Mouse (Mus musculus) limb, embryonic 13.5 days (tissue): ENCODE results near the gene Tmem238l. TPM values are rescaled to one million over a fixed set of nuclear protein-coding genes. Genes with fewer than 3 reads are reported as not detected.

Experiments used
- ATAC-seq: fragments of 200-750 bp; cut with Nextera tagmentation; 2 replicates; pipeline ENCODE4 v1.8.0; 2017; ENCODE audit warnings: low read depth, moderate number of reproducible peaks, moderate TSS enrichment; ENCODE audit not compliant: low FRiP score
- H3K27ac ChIP-seq: fragments of 300-500 bp; sonication (generic); 2 replicates; pipeline ENCODE4 v1.5.1; 2015; ENCODE audit warnings: inconsistent platforms, mild to moderate bottlenecking, moderate library complexity
- H3K27me3 ChIP-seq: fragments of 300-500 bp; sonication (generic); 2 replicates; pipeline ENCODE4 v1.6.1; 2015; ENCODE audit warnings: mild to moderate bottlenecking, inconsistent platforms
- H3K36me3 ChIP-seq: fragments of 300-500 bp; sonication (generic); 2 replicates; pipeline ENCODE4 v1.6.1; 2015; ENCODE audit warnings: inconsistent platforms, mild to moderate bottlenecking, moderate library complexity
- H3K4me1 ChIP-seq: fragments of 300-500 bp; sonication (generic); 2 replicates; pipeline ENCODE4 v1.6.1; 2015; ENCODE audit warnings: inconsistent platforms
- H3K4me2 ChIP-seq: fragments of 300-500 bp; sonication (generic); replicated peaks from 2 replicates; pipeline ENCODE4 v1.6.1; 2015; ENCODE audit warnings: inconsistent platforms, mild to moderate bottlenecking, moderate library complexity
- H3K4me3 ChIP-seq: fragments of 300-500 bp; sonication (generic); 2 replicates; pipeline ENCODE4 v1.5.1; 2015; ENCODE audit warnings: moderate library complexity, mild to moderate bottlenecking, inconsistent platforms
- H3K9ac ChIP-seq: fragments of 300-500 bp; sonication (generic); 2 replicates; pipeline ENCODE4 v1.6.1; 2015; ENCODE audit warnings: mild to moderate bottlenecking, inconsistent platforms
- H3K9me3 ChIP-seq: fragments of 300-500 bp; sonication (generic); 2 replicates; pipeline ENCODE4 v1.6.1; 2016; ENCODE audit warnings: inconsistent platforms
- WGBS: fragments of 180-500 bp; shearing (Covaris S2); methylation state at CpG from one replicate; pipeline ENCODE4 v1.1.7; 2015; 5-methylcytosine and 5-hydroxymethylcytosine counted together
- polyA plus RNA-seq: library from polyadenylated mRNA; unstranded; fragments of >200 nt; fragmentation: Nextera tagmentation; extraction: Ambion mirVana; gene quantifications from 2 replicates; pipeline ENCODE4 v1.2.1, GENCODE M21; 2015

The Tmem238l gene
- polyA plus RNA-seq, 1 experiment from 2014 or later, result not detected

- no peak overlapping the region for H3K4me3 ChIP-seq
- no peaks in the 10 kb centered on the region for H3K36me3 ChIP-seq
- no peaks in the 10 kb centered on the region for H3K27me3 ChIP-seq
- H3K4me1 ChIP-seq, result no peaks in the 10 kb centered on the region
- H3K27ac ChIP-seq, result no peak overlapping the region
- no peak overlapping the region for H3K9ac ChIP-seq
- 61% methylated on average over 6 of the region's 6 CpGs for WGBS
- no peak overlapping the region for H3K4me2 ChIP-seq
- H3K9me3 ChIP-seq, result no peaks in the 10 kb centered on the region
- no peak for ATAC-seq
Observed at GRCm38 (mm10) chr11:66946521-66946920, 9.9 kb upstream of the Tmem238l start.

GRCm38 (mm10) chr11:66946922-66947321 is 9.5 kb upstream of the Tmem238l start:
- 81% methylated on average over 6 of the region's 6 CpGs for WGBS
- ATAC-seq, result no peak
- Histone ChIP-seq H3K4me3 (no peak overlapping the region), H3K9me3 (no peaks in the 10 kb centered on the region), H3K9ac (no peak overlapping the region), H3K27me3 (no peaks in the 10 kb centered on the region), H3K4me1 (no peaks in the 10 kb centered on the region), H3K27ac (no peak overlapping the region), H3K36me3 (no peaks in the 10 kb centered on the region), H3K4me2 (no peak overlapping the region)

GRCm38 (mm10) chr11:66960797-66961196 is 4.4 kb downstream of the Tmem238l start:
- H3K27ac ChIP-seq, result no peak overlapping the region
- WGBS, result 71% methylated on average over 1 of the region's 1 CpGs
- no peaks in the 10 kb centered on the region for H3K36me3 ChIP-seq
- no peaks in the 10 kb centered on the region for H3K9me3 ChIP-seq
- H3K4me2 ChIP-seq, result no peak overlapping the region
- H3K4me3 ChIP-seq, result no peak overlapping the region
- no peak overlapping the region for H3K9ac ChIP-seq
- ATAC-seq, result no peak
- H3K27me3 ChIP-seq, result no peaks in the 10 kb centered on the region
- H3K4me1 ChIP-seq, result no peaks in the 10 kb centered on the region

GRCm38 (mm10) chr11:66961447-66962176 is 5.2 kb downstream of the Tmem238l start:
- ATAC-seq, result no peak
- Histone ChIP-seq H3K27me3 (no peaks in the 10 kb centered on the region), H3K4me3 (no peak overlapping the region), H3K4me1 (no peaks in the 10 kb centered on the region), H3K9me3 (no peaks in the 10 kb centered on the region), H3K9ac (no peak overlapping the region), H3K36me3 (no peaks in the 10 kb centered on the region), H3K4me2 (no peak overlapping the region), H3K27ac (no peak overlapping the region)
- 85% methylated on average over 12 of the region's 12 CpGs for WGBS

- H3K4me3 ChIP-seq, result no peak overlapping the region
- no peaks in the 10 kb centered on the region for H3K4me1 ChIP-seq
- no peak overlapping the region for H3K27ac ChIP-seq
- H3K4me2 ChIP-seq, result no peak overlapping the region
- no peak overlapping the region for H3K9ac ChIP-seq
- WGBS, result 91% methylated on average over 1 of the region's 1 CpGs
- no peaks in the 10 kb centered on the region for H3K27me3 ChIP-seq
- no peaks in the 10 kb centered on the region for H3K36me3 ChIP-seq
- no peaks in the 10 kb centered on the region for H3K9me3 ChIP-seq
- no peak for ATAC-seq
Observed at GRCm38 (mm10) chr11:66963462-66963861, 7.0 kb downstream of the Tmem238l start.

GRCm38 (mm10) chr11:66966500-66967116 is 10.2 kb downstream of the Tmem238l start:
- WGBS, result 20% methylated on average over 7 of the region's 7 CpGs
- H3K27ac ChIP-seq, result no peak overlapping the region
- H3K4me2 ChIP-seq, result no peak overlapping the region
- no peaks in the 10 kb centered on the region for H3K36me3 ChIP-seq
- H3K4me3 ChIP-seq, result no peak overlapping the region
- H3K9ac ChIP-seq, result no peak overlapping the region
- no peak for ATAC-seq
- no peaks in the 10 kb centered on the region for H3K27me3 ChIP-seq
- no peaks in the 10 kb centered on the region for H3K9me3 ChIP-seq
- no peaks in the 10 kb centered on the region for H3K4me1 ChIP-seq

GRCm38 (mm10) chr11:66968575-66968974 is 12.1 kb downstream of the Tmem238l start:
- H3K9me3 ChIP-seq, result no peaks in the 10 kb centered on the region
- ATAC-seq, result no peak
- WGBS, result 92% methylated on average over 1 of the region's 1 CpGs

GRCm38 (mm10) chr11:66973507-66973906 is 17.1 kb downstream of the Tmem238l start:
- Histone ChIP-seq H3K9ac (no peak overlapping the region), H3K4me1 (no peaks in the 10 kb centered on the region), H3K27ac (no peak overlapping the region), H3K36me3 (no peaks in the 10 kb centered on the region), H3K4me2 (no peak overlapping the region), H3K9me3 (peaks cover 15% of the 10 kb centered on the region), H3K27me3 (no peaks in the 10 kb centered on the region), H3K4me3 (no peak overlapping the region)
- WGBS, result 74% methylated on average over 3 of the region's 3 CpGs
- no peak for ATAC-seq

More at GRCm38 (mm10) chr11:66968575-66968974, 12.1 kb downstream of the Tmem238l start:
- Histone ChIP-seq H3K4me1 (no peaks in the 10 kb centered on the region), H3K27me3 (no peaks in the 10 kb centered on the region), H3K36me3 (no peaks in the 10 kb centered on the region), H3K9ac (no peak overlapping the region), H3K4me2 (no peak overlapping the region), H3K27ac (no peak overlapping the region), H3K4me3 (no peak overlapping the region)

- H3K4me1 ChIP-seq, result no peaks in the 10 kb centered on the region
- no peak overlapping the region for H3K4me3 ChIP-seq
- no peaks in the 10 kb centered on the region for H3K27me3 ChIP-seq
- no peaks in the 10 kb centered on the region for H3K36me3 ChIP-seq
- H3K4me2 ChIP-seq, result no peak overlapping the region
- no peak for ATAC-seq
- peaks cover 15% of the 10 kb centered on the region for H3K9me3 ChIP-seq
- no peak overlapping the region for H3K9ac ChIP-seq
- no peak overlapping the region for H3K27ac ChIP-seq
- 87% methylated on average over 7 of the region's 7 CpGs for WGBS
Observed at GRCm38 (mm10) chr11:66975606-66976330, 19.3 kb downstream of the Tmem238l start.

GRCm38 (mm10) chr11:66981336-66982115 is 25.1 kb downstream of the Tmem238l start:
- Histone ChIP-seq H3K4me2 (no peak overlapping the region), H3K27me3 (no peaks in the 10 kb centered on the region), H3K36me3 (no peaks in the 10 kb centered on the region), H3K9me3 (no peaks in the 10 kb centered on the region), H3K9ac (no peak overlapping the region), H3K4me1 (peaks cover 23% of the 10 kb centered on the region), H3K4me3 (no peak overlapping the region), H3K27ac (no peak overlapping the region)
- ATAC-seq, result no peak
- 76% methylated on average over 15 of the region's 15 CpGs for WGBS

GRCm38 (mm10) chr11:66982794-66983193 is 26.4 kb downstream of the Tmem238l start:
- ATAC-seq, result no peak
- peaks cover 23% of the 10 kb centered on the region for H3K4me1 ChIP-seq
- H3K9ac ChIP-seq, result no peak overlapping the region
- H3K4me3 ChIP-seq, result no peak overlapping the region
- H3K27me3 ChIP-seq, result no peaks in the 10 kb centered on the region
- no peaks in the 10 kb centered on the region for H3K36me3 ChIP-seq
- no peak overlapping the region for H3K4me2 ChIP-seq
- no peaks in the 10 kb centered on the region for H3K9me3 ChIP-seq
- WGBS, result 45% methylated on average over 6 of the region's 6 CpGs
- no peak overlapping the region for H3K27ac ChIP-seq
